Mouse (Mus musculus) erythroblast, embryonic 14.5 days (primary cell): ENCODE measurements around the gene Zdhhc7.

Source experiments
- GATA1 ChIP-seq: IDR thresholded peaks from 2 replicates; pipeline ENCODE4 v1.6.1; 2012; ENCODE audit warnings: low read length, inconsistent platforms, mixed read lengths
- TAL1 ChIP-seq: IDR thresholded peaks from 3 replicates; pipeline ENCODE4 v1.6.1; 2012; ENCODE audit warnings: low read length, inconsistent platforms, mixed read lengths

- no peak for TF ChIP-seq GATA1
- no peak for TF ChIP-seq TAL1
These were observed 42.8 kb upstream of the Zdhhc7 start for GRCm38 (mm10) chr8:120143911-120144651.
